Comparison of ENCODE assay signal across 8 mouse cellular contexts in the genomic region with DNA sequence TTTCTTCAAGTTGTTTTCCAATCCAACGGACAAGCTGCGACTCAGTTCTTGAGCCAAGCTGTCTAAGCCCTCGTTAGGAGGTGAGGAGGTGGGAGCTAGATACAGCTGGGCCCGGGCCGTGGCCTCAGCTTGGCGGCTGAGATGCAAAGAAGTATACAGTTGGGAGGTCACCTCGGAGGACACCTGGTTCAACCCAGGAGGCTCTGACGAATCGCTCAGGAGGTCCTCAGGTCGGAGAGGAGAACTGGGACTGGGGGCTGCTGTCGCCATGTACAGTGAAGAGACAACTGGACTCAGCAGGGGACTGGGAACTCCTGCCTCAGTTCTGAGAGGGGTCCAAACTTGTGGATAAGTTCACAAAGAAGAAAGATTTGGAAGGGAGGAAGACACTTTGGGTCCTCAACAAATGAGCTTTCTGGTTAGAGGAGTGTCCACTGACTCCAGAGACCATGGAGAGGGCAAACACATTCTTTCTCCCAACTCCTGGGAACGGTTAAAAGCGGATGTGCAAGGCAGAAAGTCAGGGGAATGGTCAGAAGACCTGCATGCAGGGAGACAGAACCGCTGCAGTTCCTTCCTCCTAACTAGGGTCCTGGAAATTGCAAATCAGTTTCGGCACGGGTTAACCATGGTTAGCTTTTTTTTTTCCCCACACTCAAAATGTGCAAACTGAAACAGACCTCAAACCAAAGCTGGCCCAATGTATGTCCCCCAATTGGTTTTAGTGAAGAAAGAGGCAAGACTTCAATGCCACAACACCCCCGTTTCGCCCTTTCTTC. TPM values are rescaled to one million over a fixed set of nuclear protein-coding genes. Genes with fewer than 3 reads are reported as not detected.
DNase-seq lines count a peak whose midpoint lies in the region; ATAC-seq and TF ChIP-seq lines count a peak whose summit lies in the region.

No protein-coding gene starts in this region.

- peak overlapping the region; percentile 98 for H3K4me2 ChIP-seq in hindbrain, postnatal 0 days (ENCODE audit: low read depth, low read length)
- H3K4me2 ChIP-seq in neural tube, embryonic 12.5 days (replicated peaks): peak overlapping the region; percentile 90

- H3K9me3 ChIP-seq in embryonic facial prominence, embryonic 10.5 days: no peaks in the 10 kb centered on the region
- H3K9me3 ChIP-seq in hindbrain, postnatal 0 days (ENCODE audit: low read length): no peaks in the 10 kb centered on the region
- no peaks in the 10 kb centered on the region for H3K9me3 ChIP-seq in neural tube, embryonic 12.5 days

- peak; percentile 22 for DNase-seq in spleen, adult 12 weeks (ENCODE audit: low spot score)
- no peak for DNase-seq in spleen, adult 18-20 months
- peak; percentile 17 for DNase-seq in embryonic facial prominence, embryonic 10.5 days (ENCODE audit: low spot score)
- DNase-seq in hindbrain, postnatal 0 days (ENCODE audit: low spot score): no peak
- no peak for DNase-seq in cerebellum, adult 8-10 months
- no peak for DNase-seq in right cerebral cortex, adult 2 months (ENCODE audit: low spot score in 2 of 2)
- DNase-seq in frontal cortex, postnatal 10 days (ENCODE audit: low spot score in 2 of 2): no peak

- peaks cover 22% of the 10 kb centered on the region for H3K27me3 ChIP-seq in embryonic facial prominence, embryonic 10.5 days (replicated peaks; ENCODE audit: low read depth, poor library complexity, severe bottlenecking)
- H3K27me3 ChIP-seq in hindbrain, postnatal 0 days (ENCODE audit: insufficient read depth, low read length): no peaks in the 10 kb centered on the region
- peaks cover 14% of the 10 kb centered on the region for H3K27me3 ChIP-seq in neural tube, embryonic 12.5 days (replicated peaks)

- ATAC-seq in hindbrain, postnatal 0 days: no peak
- no peak for ATAC-seq in neural tube, embryonic 12.5 days (ENCODE audit: low FRiP score, low read depth)

- H3K4me3 ChIP-seq in embryonic facial prominence, embryonic 10.5 days: peak overlapping the region; percentile 78
- H3K4me3 ChIP-seq in hindbrain, postnatal 0 days (ENCODE audit: low read length): peak overlapping the region; percentile 66
- peak overlapping the region; percentile 63 for H3K4me3 ChIP-seq in neural tube, embryonic 12.5 days

- peak overlapping the region; percentile 96 for H3K27ac ChIP-seq in embryonic facial prominence, embryonic 10.5 days (replicated peaks)
- H3K27ac ChIP-seq in hindbrain, postnatal 0 days: peak overlapping the region; percentile 91
- no peak overlapping the region for H3K27ac ChIP-seq in neural tube, embryonic 12.5 days

- H3K36me3 ChIP-seq in embryonic facial prominence, embryonic 10.5 days (replicated peaks): peaks cover 33% of the 10 kb centered on the region
- no peaks in the 10 kb centered on the region; the same call in 1 of the 2 replicates for H3K36me3 ChIP-seq in hindbrain, postnatal 0 days (ENCODE audit: insufficient read depth, low read length)
- peaks cover 28% of the 10 kb centered on the region for H3K36me3 ChIP-seq in neural tube, embryonic 12.5 days

- TF ChIP-seq CTCF in hindbrain, postnatal 0 days (IDR thresholded peaks at IDR 0.05; ENCODE audit: low read depth): no peak

- H3K4me1 ChIP-seq in embryonic facial prominence, embryonic 10.5 days: peaks cover 52% of the 10 kb centered on the region
- peaks cover 18% of the 10 kb centered on the region for H3K4me1 ChIP-seq in hindbrain, postnatal 0 days (ENCODE audit: insufficient read depth, low read length)
- H3K4me1 ChIP-seq in neural tube, embryonic 12.5 days: peaks cover 42% of the 10 kb centered on the region

- peak overlapping the region; percentile 80 for H3K9ac ChIP-seq in hindbrain, postnatal 0 days (replicated peaks; ENCODE audit: low read length)
- peak overlapping the region; percentile 79 for H3K9ac ChIP-seq in neural tube, embryonic 12.5 days

- 33% methylated on average over 18 of the region's 18 CpGs for WGBS in embryonic facial prominence, embryonic 10.5 days
- WGBS in hindbrain, postnatal 0 days: 16% methylated on average over 18 of the region's 18 CpGs
- WGBS in neural tube, embryonic 12.5 days: 30% methylated on average over 18 of the region's 18 CpGs

RNA-seq across cellular contexts. Expression of a gene that starts 0.7 kb away (rescaled TPM):
- 34.1 and 37.3 TPM in 2 replicates for polyA plus RNA-seq in embryonic facial prominence, embryonic 10.5 days (2016; fragmentation: Nextera tagmentation; extraction: Ambion mirVana)
- 13.3 and 22.0 TPM in 2 replicates for total RNA-seq in hindbrain, postnatal 0 days (2014; rRNA removed)
- 11.0 and 12.0 TPM in 2 replicates for polyA plus RNA-seq in hindbrain, postnatal 0 days (2015; fragmentation: Nextera tagmentation; extraction: Ambion mirVana)
- polyA plus RNA-seq in neural tube, embryonic 12.5 days (2016; fragmentation: Nextera tagmentation; extraction: Ambion mirVana): 32.1 and 32.6 TPM in 2 replicates

RNA-seq across cellular contexts. Expression of a gene that starts 0.9 kb away (rescaled TPM):
- polyA plus RNA-seq in embryonic facial prominence, embryonic 10.5 days (2016; fragmentation: Nextera tagmentation; extraction: Ambion mirVana): 152 and 159 TPM in 2 replicates
- total RNA-seq in hindbrain, postnatal 0 days (2014; rRNA removed): 150 and 157 TPM in 2 replicates
- 171 and 173 TPM in 2 replicates for polyA plus RNA-seq in hindbrain, postnatal 0 days (2015; fragmentation: Nextera tagmentation; extraction: Ambion mirVana)
- polyA plus RNA-seq in neural tube, embryonic 12.5 days (2016; fragmentation: Nextera tagmentation; extraction: Ambion mirVana): 179 and 194 TPM in 2 replicates

RNA-seq across cellular contexts. Expression of a gene that starts 3.2 kb away (rescaled TPM):
- 0.75 and 1.1 TPM in 2 replicates for polyA plus RNA-seq in embryonic facial prominence, embryonic 10.5 days (2016; fragmentation: Nextera tagmentation; extraction: Ambion mirVana)
- 5.5 and 7.8 TPM in 2 replicates for total RNA-seq in hindbrain, postnatal 0 days (2014; rRNA removed)
- polyA plus RNA-seq in hindbrain, postnatal 0 days (2015; fragmentation: Nextera tagmentation; extraction: Ambion mirVana): 6.1 and 6.6 TPM in 2 replicates
- polyA plus RNA-seq in neural tube, embryonic 12.5 days (2016; fragmentation: Nextera tagmentation; extraction: Ambion mirVana): 5.6 and 5.8 TPM in 2 replicates

RNA-seq across cellular contexts. Expression of a gene that starts 17.4 kb away (rescaled TPM):
- 18.7 and 18.8 TPM in 2 replicates for polyA plus RNA-seq in embryonic facial prominence, embryonic 10.5 days (2016; fragmentation: Nextera tagmentation; extraction: Ambion mirVana)
- 127 and 141 TPM in 2 replicates for total RNA-seq in hindbrain, postnatal 0 days (2014; rRNA removed)
- 234 and 241 TPM in 2 replicates for polyA plus RNA-seq in hindbrain, postnatal 0 days (2015; fragmentation: Nextera tagmentation; extraction: Ambion mirVana)
- polyA plus RNA-seq in neural tube, embryonic 12.5 days (2016; fragmentation: Nextera tagmentation; extraction: Ambion mirVana): 51.3 and 58.6 TPM in 2 replicates

RNA-seq across cellular contexts. Expression of a gene that starts 46.3 kb away (rescaled TPM):
- 46.2 and 55.9 TPM in 2 replicates for polyA plus RNA-seq in embryonic facial prominence, embryonic 10.5 days (2016; fragmentation: Nextera tagmentation; extraction: Ambion mirVana)
- 252 and 255 TPM in 2 replicates for total RNA-seq in hindbrain, postnatal 0 days (2014; rRNA removed)
- polyA plus RNA-seq in hindbrain, postnatal 0 days (2015; fragmentation: Nextera tagmentation; extraction: Ambion mirVana): 46.6 and 49.7 TPM in 2 replicates
- polyA plus RNA-seq in neural tube, embryonic 12.5 days (2016; fragmentation: Nextera tagmentation; extraction: Ambion mirVana): 87.1 and 93.0 TPM in 2 replicates

Comparison
In these comparisons a context has a peak if more than half of its experiments do, and no peak if none do; other contexts are left out.
1. DNase-seq: peak in spleen, adult 12 weeks (single experiment) and embryonic facial prominence, embryonic 10.5 days (single experiment); none in spleen, adult 18-20 months (0 of 2), hindbrain, postnatal 0 days (single experiment), cerebellum, adult 8-10 months (single experiment), right cerebral cortex, adult 2 months (0 of 2) and frontal cortex, postnatal 10 days (0 of 2).
2. Peak in every context shown above with its lines, with median percentiles within 50 percentile points of each other: H3K4me3 ChIP-seq.